Mouse (Mus musculus) frontal cortex, postnatal 36 days (tissue): ENCODE data around the gene Evi5l.

ENCODE experiments used
- DNase-seq, 2 experiments: peaks; one replicate each; pipeline ENCODE4 v3.0.0; 2022; ENCODE audit warnings: low spot score in 2 of 2

The Evi5l gene

GRCm38 (mm10) chr8:4165852-4166751 is at the start of gene Evi5l:
Gene Evi5l, plus strand, starts transcription at chr8:4166567.
- DNase-seq, result peak; percentile 99

GRCm38 (mm10) chr8:4133798-4134197 is 32.6 kb upstream of the Evi5l start, which contains the start of gene Cd209g:
Gene Cd209g, plus strand, starts transcription at chr8:4134098.
- DNase-seq, result no peak

GRCm38 (mm10) chr8:4139660-4140646 is 26.4 kb upstream of the Evi5l start:
- peak; percentile 73 to 80 for DNase-seq

GRCm38 (mm10) chr8:4141721-4142120 is 24.6 kb upstream of the Evi5l start:
- DNase-seq, result no peak

- DNase-seq, result no peak
These were observed 19.1 kb upstream of the Evi5l start for GRCm38 (mm10) chr8:4147272-4147671.

GRCm38 (mm10) chr8:4154878-4155277 is 11.5 kb upstream of the Evi5l start:
- no peak for DNase-seq

- DNase-seq, result no peak
These were observed 3.6 kb upstream of the Evi5l start for GRCm38 (mm10) chr8:4162786-4163185.

GRCm38 (mm10) chr8:4165176-4165851 is 1.1 kb upstream of the Evi5l start:
- DNase-seq, result no peak

GRCm38 (mm10) chr8:4166881-4167525 is 636 bp downstream of the Evi5l start:
- DNase-seq, result no peak

- no peak for DNase-seq
These were observed 1.6 kb downstream of the Evi5l start for GRCm38 (mm10) chr8:4167918-4168317.

GRCm38 (mm10) chr8:4172486-4172885 is 6.1 kb downstream of the Evi5l start:
- DNase-seq, result no peak

- DNase-seq, result no peak
These were observed 7.7 kb downstream of the Evi5l start for GRCm38 (mm10) chr8:4174018-4174417.

- DNase-seq, result no peak
These were observed 17.0 kb downstream of the Evi5l start for GRCm38 (mm10) chr8:4183409-4183808.

- DNase-seq, result no peak
These were observed 19.8 kb downstream of the Evi5l start for GRCm38 (mm10) chr8:4186151-4186550.

- DNase-seq, result no peak
These were observed 22.2 kb downstream of the Evi5l start for GRCm38 (mm10) chr8:4188605-4189004.

- no peak for DNase-seq
These were observed 22.8 kb downstream of the Evi5l start for GRCm38 (mm10) chr8:4189031-4189722.

- DNase-seq, result peak in 1 of 2 experiments; percentile 38
These were observed 25.9 kb downstream of the Evi5l start for GRCm38 (mm10) chr8:4192305-4192704.

GRCm38 (mm10) chr8:4192807-4193587 is 26.6 kb downstream of the Evi5l start:
- DNase-seq, result peak; percentile 87 to 93

- DNase-seq, result no peak
These were observed 27.2 kb downstream of the Evi5l start for GRCm38 (mm10) chr8:4193588-4193894.

GRCm38 (mm10) chr8:4201321-4201720 is 35.0 kb downstream of the Evi5l start:
- no peak for DNase-seq
